Mouse (Mus musculus) heart, postnatal 25 days (tissue): ENCODE measurements around the gene Prdx2. TPM values are rescaled to one million over a fixed set of nuclear protein-coding genes. Genes with fewer than 3 reads are reported as not detected.

Experiments used
- DNase-seq: peaks from one replicate; pipeline ENCODE4 v3.0.0; 2022; ENCODE audit warnings: low spot score
- intact Hi-C: fragments of 180-260 bp; cut with DNase I; formaldehyde crosslinking; loops from one replicate; pipeline ENCODE4 v1.15.1; 2025
- total RNA-seq, 2 experiments: library from RNA; stranded (reverse); gene quantifications; 2 replicates each; pipeline ENCODE4 v1.2.3; 2021

Gene Prdx2
- 100 to 1,000 TPM; 650 to 659 TPM for total RNA-seq

DNA sequence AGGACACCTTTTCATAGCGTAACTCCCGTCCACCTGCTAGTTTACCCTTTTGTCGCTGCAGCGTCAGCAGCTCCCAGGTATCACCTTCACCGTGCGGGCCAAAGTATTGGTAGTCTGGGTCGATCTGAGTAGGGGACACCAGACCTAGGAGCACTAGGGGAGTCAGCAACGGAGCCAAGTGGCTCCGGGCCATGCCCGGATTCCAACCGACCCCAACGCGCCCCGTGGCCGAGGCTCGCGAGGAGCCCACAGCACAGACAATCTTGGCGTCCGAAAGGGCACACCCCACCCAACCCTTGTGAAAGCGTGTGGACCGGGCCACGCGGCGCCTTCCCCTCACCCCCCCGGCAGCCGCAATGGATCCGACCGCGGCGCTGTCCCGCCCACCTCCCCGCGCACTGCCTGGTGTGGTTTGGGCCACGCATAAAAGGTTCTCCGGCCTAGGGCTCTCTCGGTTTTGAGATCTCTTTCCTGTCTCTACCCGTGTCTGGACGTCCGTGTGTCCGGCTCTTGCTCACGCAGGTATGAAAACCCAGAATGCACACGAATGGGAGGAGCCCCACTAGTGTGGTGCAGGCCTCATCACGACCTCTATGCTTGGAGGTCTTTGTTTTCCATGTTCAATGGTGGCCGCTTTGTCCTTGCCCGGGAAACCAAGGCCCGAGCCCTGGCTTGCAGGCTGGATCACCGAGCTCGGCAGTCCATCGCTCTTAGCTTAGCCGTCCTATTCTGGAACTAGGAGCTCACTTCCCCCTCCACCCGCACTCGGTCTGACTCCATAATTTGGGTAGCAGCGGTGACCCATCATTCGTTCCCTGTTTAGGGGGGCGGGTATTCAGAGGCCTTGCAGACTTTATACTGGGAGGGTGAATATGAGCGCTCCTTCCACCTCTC lies at the start of gene Prdx2, which contains the start of the genes Gm49661 and Rnaseh2a:
Gene Prdx2 (plus strand): TSS at position 347 of the 894 bp plus-strand sequence.
Gene Gm49661 (minus strand): TSS at position 193 of the 894 bp plus-strand sequence.
Gene Rnaseh2a (minus strand): TSS at position 527 of the 894 bp plus-strand sequence.
- DNase-seq, result peak; percentile 39
- intact Hi-C loops, result no loop called here

DNA sequence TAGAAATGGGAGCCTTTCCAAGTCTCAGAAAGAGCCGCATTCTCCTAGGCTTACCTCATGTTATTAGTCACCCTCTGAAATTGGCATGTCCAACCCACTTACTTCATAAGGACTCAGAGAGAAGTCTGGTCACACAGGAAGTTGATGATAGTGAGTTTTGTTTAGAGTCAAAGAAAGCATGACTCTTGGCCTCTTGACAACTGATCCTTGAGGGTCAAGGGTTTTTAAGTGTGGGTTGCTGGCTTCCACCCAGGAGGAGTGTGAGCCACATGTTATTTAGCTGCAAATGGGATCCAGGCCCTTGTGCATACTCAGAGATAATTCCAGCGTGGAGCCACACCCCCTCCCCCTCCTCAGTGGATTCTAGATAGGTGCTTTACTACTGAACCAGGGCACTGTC lies 47.8 kb upstream of the Prdx2 start:
- intact Hi-C loops, result no loop called here
- DNase-seq, result no peak

GRCm38 (mm10) chr8:84925557-84925956 lies 43.8 kb upstream of the Prdx2 start:
- intact Hi-C loops, result no loop called here
- DNase-seq, result no peak

DNA sequence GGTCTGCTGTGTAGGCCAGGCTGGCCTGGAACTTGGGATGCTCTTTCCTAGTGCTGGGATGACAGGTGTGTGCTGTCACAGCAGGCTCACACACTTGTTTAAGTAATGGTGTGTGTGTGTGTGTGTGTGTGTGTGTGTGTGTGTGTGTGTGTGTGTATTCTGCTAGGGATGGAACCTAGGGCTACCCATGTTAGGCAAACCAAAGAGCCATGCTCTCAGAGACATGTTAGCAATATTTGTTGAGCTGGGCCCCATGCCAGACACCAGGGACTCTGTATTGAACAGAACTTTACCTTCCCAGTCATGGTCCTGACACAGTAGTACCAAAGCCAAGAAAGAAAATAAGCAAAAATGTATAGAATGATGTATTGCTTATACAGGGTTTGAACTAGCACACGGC lies 41.9 kb upstream of the Prdx2 start:
- DNase-seq, result no peak
- intact Hi-C loops, result no loop called here

DNA sequence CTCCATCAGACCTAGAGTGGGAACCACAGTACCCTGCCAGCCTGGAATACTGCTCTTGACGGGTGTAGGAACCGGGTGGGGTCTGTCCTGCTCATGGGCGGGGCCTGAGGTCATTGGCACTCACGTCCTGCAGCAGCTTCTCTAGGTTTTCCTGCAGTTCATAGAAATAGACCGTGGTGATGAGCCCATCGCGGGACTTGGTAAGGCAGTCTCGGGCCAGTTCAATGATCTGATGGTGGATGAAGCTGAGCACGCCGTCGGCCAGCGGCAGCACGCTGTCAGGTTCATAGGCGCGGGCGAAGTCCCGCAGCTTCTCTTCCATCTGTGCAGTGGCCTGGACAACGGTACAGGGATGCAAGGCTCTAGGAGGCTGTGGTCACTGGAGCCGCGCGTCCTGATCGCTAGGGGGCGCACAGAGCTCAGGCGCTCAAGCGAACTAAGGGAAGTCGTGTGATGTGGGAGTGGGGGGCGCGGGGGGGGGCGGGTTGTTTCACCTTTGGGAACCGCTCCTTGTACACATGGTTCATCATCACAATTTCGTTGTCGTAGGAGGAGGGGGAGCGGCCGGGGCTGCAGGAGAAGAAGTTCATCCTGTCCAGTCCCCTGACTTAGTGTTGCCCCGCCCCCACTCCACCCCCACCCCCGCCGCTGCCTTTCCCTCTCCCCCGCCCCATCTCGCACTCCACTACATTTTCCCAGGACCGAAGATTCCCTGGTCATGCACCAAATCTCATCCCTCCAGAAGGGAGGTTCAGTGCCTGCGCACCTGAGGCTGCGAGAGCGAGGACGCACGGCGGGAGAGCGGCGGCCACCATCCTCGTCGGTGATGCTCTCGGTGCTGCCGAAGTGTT lies 40.7 kb upstream of the Prdx2 start:
- intact Hi-C loops, result loop anchor here (2.0 kb wide), 1 partner anchor 68 kb away; no protein-coding TSS in a partner anchor
- no peak for DNase-seq

DNA sequence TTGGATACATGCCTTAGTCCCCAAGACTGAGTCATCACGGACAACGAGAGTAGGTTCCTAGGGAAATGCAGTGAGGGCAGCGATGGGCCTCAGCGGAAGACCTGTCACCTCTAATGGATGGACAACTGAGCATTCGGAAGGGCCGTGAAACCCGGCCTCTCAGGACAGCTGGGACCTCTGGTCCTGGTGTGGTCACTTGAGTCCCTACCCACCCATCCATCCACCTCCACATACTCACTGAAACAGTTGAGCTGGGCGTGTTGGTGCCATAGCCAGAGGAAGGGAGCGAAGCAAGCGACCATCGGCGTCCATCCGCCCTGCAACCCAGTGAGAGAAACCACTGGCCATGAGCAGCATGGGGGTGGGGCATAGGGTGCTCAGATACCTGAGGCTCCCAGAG lies 38.8 kb upstream of the Prdx2 start:
- intact Hi-C loops, result no loop called here
- DNase-seq, result no peak

DNA sequence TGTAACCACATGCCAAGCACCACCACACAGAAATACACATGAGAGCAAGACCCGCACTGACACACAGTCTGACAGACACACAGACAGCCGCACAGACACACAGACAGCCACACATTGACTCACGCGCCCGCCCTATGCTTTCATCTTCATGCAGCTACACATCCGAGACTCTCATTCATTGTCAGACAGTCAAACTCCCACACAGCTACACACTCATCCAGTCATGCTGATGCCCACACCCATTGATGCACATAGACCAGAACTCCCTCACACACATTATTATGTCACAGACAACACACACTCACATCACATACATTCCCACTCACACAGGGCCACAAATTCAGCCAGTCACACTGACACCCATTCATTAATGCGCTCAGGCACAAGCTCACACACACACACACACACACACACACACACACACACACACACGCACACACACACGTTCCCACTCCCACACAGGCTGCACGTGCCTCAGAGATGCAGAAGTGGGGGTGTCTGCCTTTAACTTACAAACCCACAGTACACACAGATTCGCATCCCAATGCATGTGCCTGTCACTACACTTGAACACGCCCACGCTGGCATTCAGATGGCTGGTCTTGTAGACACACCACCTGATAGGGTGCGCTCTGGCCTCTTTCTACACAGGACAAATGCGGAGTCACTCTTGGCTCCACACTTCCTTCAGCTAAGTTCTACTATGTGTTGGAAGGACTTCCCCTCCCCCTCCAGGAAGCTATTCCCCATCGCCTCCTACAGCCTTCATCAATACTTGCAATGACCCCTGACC lies 35.4 kb upstream of the Prdx2 start:
- DNase-seq, result no peak
- intact Hi-C loops, result no loop called here

DNA sequence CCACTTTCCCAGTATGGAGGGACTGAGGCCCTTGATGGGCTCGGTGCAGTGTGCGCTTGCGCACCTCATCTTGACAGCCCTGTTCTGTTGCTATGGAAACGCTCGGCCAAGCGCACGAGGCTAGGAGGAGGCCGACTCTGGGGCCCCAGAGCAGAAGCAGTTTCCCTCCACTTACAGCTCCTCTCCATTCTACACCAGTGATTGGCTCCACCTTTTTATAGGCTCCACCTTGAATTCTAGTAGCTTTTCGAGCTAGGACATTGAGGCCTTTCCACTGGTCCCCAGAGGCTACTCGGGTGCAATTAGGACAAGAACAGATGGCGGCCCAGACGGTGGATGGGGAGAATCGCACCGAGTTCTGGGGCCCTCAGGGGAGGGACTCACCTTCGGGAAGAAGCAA lies 34.5 kb upstream of the Prdx2 start:
- no peak for DNase-seq
- intact Hi-C loops, result no loop called here

GRCm38 (mm10) chr8:84935489-84935888 lies 33.9 kb upstream of the Prdx2 start:
- DNase-seq, result no peak

DNA sequence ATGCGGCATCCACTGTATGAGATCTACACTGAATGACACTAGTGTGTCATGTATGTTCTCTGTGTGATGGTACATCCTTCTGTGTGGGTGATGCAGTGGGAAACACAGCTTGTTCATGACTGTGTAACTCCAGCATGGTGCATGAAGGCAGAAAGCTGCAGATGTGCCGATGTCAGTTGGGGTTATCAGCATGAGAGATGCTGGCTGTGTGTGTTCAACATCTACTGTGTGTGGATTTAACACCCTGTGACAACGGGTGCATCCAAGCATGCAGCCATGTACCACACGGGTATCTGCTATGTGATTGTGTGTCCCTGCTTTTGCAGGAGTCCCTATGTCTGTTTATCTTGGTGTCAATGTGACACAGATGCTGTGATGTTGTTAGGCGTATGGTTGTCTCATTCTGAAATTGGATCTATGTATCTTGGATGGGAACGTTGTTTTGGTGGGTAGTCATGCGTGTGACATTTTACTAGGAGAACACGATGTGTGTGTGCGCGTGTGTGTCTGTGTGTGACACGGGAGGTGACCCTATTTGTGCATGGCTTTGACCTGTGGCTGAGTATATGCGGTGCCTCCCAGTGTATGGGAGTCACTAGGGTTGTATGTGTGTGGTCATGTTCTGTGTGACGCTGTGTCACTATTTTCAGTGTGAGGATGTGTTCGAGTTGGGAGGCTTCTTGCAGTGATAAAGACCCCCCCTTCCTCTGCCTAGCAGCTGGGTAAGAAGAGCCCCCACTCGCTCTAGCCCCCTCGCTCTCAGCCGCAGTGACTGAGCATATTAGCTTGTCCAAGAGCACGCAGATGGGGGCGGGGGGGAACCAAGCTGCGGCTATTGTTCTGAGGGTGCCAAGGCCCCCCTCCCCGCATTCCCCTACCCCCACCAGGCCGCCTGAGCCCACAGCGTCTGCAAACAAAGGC lies 33.1 kb upstream of the Prdx2 start:
- DNase-seq, result no peak
- intact Hi-C loops, result no loop called here

More at GRCm38 (mm10) chr8:84935489-84935888, 33.9 kb upstream of the Prdx2 start:
- intact Hi-C loops, result no loop called here

- intact Hi-C loops, result no loop called here
- no peak for DNase-seq
Observed at GRCm38 (mm10) chr8:84936962-84937546, 32.3 kb upstream of the Prdx2 start, which contains the start of gene Mast1. TSS of gene Mast1 (minus strand) at chr8:84937359.

DNA sequence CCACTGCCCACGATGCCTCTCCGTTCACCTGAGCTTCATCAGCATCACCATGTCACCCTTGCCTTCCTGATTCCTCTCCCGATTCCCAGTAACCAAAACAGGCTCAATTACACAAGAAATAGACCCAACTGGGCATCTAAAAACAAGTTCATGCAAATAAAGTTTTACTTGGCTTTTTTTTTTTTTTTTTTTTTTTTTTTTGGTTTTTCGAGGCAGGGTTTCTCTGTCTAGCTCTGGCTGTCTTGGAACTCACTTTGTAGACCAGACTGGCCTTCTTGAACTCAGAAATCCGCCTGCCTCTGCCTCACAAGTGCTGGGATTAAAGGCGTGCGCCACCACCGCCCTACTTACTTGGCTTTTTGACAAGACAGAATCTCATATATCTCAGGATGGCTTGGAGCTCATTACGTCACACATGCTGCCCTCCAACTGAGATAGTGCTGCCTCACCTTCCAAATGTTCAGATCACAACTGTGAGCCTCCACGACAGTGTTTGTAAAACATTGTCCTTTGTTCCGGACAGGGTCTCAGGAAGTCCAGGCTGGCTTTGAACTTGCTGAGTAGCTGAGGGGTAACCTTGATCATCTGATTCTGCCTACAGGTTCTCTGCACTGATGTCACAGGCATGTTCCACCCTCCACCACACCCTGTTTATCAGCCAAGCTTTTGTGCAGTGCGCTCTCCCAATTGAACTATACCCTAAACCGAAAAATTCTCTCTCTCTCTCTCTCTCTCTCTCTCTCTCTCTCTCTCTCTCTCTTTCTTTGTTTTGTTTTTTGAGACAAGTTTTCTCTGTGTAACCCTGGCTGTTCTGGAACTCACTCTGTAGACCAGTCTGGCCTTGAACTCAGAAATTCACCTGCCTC lies 31.5 kb upstream of the Prdx2 start:
- DNase-seq, result no peak
- intact Hi-C loops, result no loop called here

GRCm38 (mm10) chr8:84943699-84944098 lies 25.7 kb upstream of the Prdx2 start:
- intact Hi-C loops, result no loop called here
- DNase-seq, result no peak

DNA sequence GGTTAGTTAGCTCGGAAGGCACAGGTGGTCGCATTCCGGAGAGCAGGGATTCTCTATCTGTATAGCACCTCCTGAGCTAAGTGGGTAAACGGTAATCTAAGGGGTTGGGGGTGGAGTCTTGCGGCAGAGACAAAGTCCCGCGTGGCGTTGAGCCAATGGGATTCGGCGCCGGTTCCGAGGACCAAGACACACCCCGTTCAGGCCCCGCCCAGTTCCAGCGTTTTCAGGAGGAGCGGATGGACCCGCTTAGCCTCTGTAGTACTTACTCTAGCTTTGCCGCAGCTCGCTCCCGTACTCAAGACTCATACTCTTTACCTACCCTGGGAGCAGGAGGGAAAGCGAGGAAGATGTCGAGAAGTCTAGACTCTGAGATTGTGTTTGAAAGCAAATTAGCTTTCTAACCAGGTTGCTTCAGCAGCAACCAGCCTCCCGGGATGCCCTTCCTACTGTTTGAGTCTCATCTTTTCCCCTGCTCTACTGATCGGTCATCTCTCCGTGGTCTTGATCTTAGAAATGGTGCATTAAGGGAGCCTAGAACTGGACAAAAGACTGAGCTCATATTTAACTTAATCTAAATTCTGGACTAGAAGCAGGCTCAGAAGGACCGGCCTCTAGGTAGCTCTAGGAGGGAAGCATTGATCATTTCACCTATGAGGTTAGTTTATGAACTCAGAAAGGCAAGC lies 24.8 kb upstream of the Prdx2 start:
- DNase-seq, result no peak
- intact Hi-C loops, result no loop called here

DNA sequence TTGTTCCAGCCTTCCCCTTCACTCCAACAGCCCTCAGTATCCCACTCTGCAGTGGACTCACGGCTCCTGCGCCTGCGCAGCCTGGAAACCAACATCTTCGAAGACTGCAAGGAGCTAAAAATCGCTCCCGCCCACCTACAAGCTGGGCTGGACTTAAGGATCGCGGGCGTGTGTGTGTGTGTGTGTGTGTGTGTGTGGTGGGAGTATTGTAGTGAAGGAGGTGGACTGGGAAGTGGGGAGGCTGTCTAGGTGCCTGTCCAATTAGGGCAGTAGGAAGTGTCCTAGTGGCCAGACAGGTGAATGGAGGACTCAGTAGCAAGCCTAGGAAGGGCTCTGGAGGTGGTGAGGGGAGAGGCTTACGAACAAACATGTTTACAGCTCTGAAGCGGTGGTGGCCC lies 24.2 kb upstream of the Prdx2 start:
- intact Hi-C loops, result no loop called here
- DNase-seq, result no peak

- intact Hi-C loops, result no loop called here
Observed at GRCm38 (mm10) chr8:84945633-84946527, 23.5 kb upstream of the Prdx2 start.

More at GRCm38 (mm10) chr8:84945633-84946527, 23.5 kb upstream of the Prdx2 start:
- no peak for DNase-seq
